ENCODE assay signal across 13 mouse cellular contexts in genomic region chrX:13705051-13705450, GRCm38 (mm10). TPM values are rescaled to one million over a fixed set of nuclear protein-coding genes. Genes with fewer than 3 reads are reported as not detected.
A peak's percentile ranks its signal among the peaks of the same experiment; 100 is the strongest.
DNase-seq lines count a peak whose midpoint lies in the region; ATAC-seq lines count a peak whose summit lies in the region.
"Had no signal": no experiment of that assay in that cellular context is flagged by ENCODE, and none has a peak within 500 bp of the region (broad histone marks: within the 10 kb centered on the region; RNA-seq: fewer than 3 reads in every experiment).

No protein-coding gene starts in this region.

- no peak overlapping the region for H3K4me3 ChIP-seq in heart, embryonic 11.5 days (ENCODE audit: low read depth, low read length)
- no peak overlapping the region for H3K4me3 ChIP-seq in forebrain, embryonic 16.5 days (replicated peaks; ENCODE audit: low read length)
- H3K4me3 ChIP-seq: forebrain, embryonic 15.5 days; hindbrain, embryonic 13.5 days; neural tube, embryonic 15.5 days had no signal

- no peak overlapping the region for H3K9ac ChIP-seq in heart, embryonic 11.5 days (ENCODE audit: low read depth, low read length)
- H3K9ac ChIP-seq in forebrain, embryonic 16.5 days (replicated peaks; ENCODE audit: low read depth, low read length): no peak overlapping the region
- H3K9ac ChIP-seq: forebrain, embryonic 15.5 days; hindbrain, embryonic 13.5 days; neural tube, embryonic 15.5 days had no signal

- 52% methylated on average over 2 of the region's 2 CpGs for WGBS in heart, embryonic 11.5 days (ENCODE audit: insufficient replicate concordance)
- 45% methylated on average over 2 of the region's 2 CpGs for WGBS in forebrain, embryonic 16.5 days

- H3K4me2 ChIP-seq in heart, embryonic 11.5 days: no peak overlapping the region
- no peak overlapping the region for H3K4me2 ChIP-seq in forebrain, embryonic 16.5 days (ENCODE audit: low read length)
- H3K4me2 ChIP-seq: forebrain, embryonic 15.5 days; hindbrain, embryonic 13.5 days; neural tube, embryonic 15.5 days had no signal

- no peaks in the 10 kb centered on the region for H3K27me3 ChIP-seq in heart, embryonic 11.5 days (ENCODE audit: control insufficient read depth, insufficient read depth, low read length)
- H3K27me3 ChIP-seq in forebrain, embryonic 16.5 days (replicated peaks; ENCODE audit: control insufficient read depth, insufficient read depth, low read length): no peaks in the 10 kb centered on the region
- H3K27me3 ChIP-seq: forebrain, embryonic 15.5 days; hindbrain, embryonic 13.5 days; neural tube, embryonic 15.5 days had no signal

- no peak overlapping the region for H3K27ac ChIP-seq in heart, embryonic 11.5 days (ENCODE audit: low read depth, low read length)
- H3K27ac ChIP-seq in forebrain, embryonic 16.5 days (ENCODE audit: low read length): no peak overlapping the region
- H3K27ac ChIP-seq: forebrain, embryonic 15.5 days; hindbrain, embryonic 13.5 days; neural tube, embryonic 15.5 days had no signal

- peak; percentile 13 to 35 for DNase-seq in heart, adult 18-20 months
- peak; percentile 41 for DNase-seq in testis, postnatal 10 days (ENCODE audit: low spot score)
- DNase-seq in testis, postnatal 14 days (ENCODE audit: low spot score): no peak
- peak; percentile 26 to 31 for DNase-seq in gastrocnemius, postnatal 4 days (ENCODE audit: low spot score in 2 of 2)
- peak; percentile 14 to 20 for DNase-seq in urinary bladder, postnatal 36 days (ENCODE audit: low spot score in 2 of 2)

- no peaks in the 10 kb centered on the region for H3K4me1 ChIP-seq in heart, embryonic 11.5 days (ENCODE audit: control insufficient read depth, insufficient read depth, low read length)
- H3K4me1 ChIP-seq in forebrain, embryonic 16.5 days (replicated peaks; ENCODE audit: control insufficient read depth, insufficient read depth, low read length): 0 out of 2 replicates have a peak, but pooled peaks cover 2% of the 10 kb centered on the region
- H3K4me1 ChIP-seq: forebrain, embryonic 15.5 days; hindbrain, embryonic 13.5 days; neural tube, embryonic 15.5 days had no signal

- no peaks in the 10 kb centered on the region for H3K36me3 ChIP-seq in heart, embryonic 11.5 days (ENCODE audit: control insufficient read depth, insufficient read depth, low read length)
- no peaks in the 10 kb centered on the region for H3K36me3 ChIP-seq in forebrain, embryonic 16.5 days (ENCODE audit: control insufficient read depth, insufficient read depth)
- H3K36me3 ChIP-seq: forebrain, embryonic 15.5 days; G1E; hindbrain, embryonic 13.5 days; neural tube, embryonic 15.5 days had no signal

- no peaks in the 10 kb centered on the region for H3K9me3 ChIP-seq in heart, embryonic 11.5 days (replicated peaks; ENCODE audit: control insufficient read depth, low read length)
- no peaks in the 10 kb centered on the region for H3K9me3 ChIP-seq in forebrain, embryonic 16.5 days (ENCODE audit: control insufficient read depth, low read length)
- H3K9me3 ChIP-seq: forebrain, embryonic 15.5 days; G1E; hindbrain, embryonic 13.5 days; neural tube, embryonic 15.5 days had no signal

- ATAC-seq in heart, embryonic 11.5 days (replicated peaks; ENCODE audit: insufficient number of reproducible peaks, low FRiP score, low TSS enrichment): no peak
- ATAC-seq in granulocyte monocyte progenitor cell, adult 5-6 weeks (replicated peaks; ENCODE audit: poor library complexity, severe bottlenecking): no peak
- no peak for ATAC-seq in forebrain, embryonic 16.5 days
- ATAC-seq: forebrain, embryonic 15.5 days had no signal

RNA-seq across cellular contexts. Expression of gene Gpr82, which starts 43.9 kb away (rescaled TPM):
- total RNA-seq in heart, adult 18-20 months (2021): not detected
- 0.06 and 0.34 TPM in 2 replicates for polyA plus RNA-seq in heart, embryonic 11.5 days (2014; fragmentation: Nextera tagmentation; extraction: Ambion mirVana)
- total RNA-seq in gastrocnemius, postnatal 4 days (2021): not detected
- total RNA-seq in granulocyte monocyte progenitor cell, adult 5-6 weeks (2014; fragmentation: Nextera tagmentation): not detected in 2 replicates
- total RNA-seq in granulocyte monocyte progenitor cell, adult 5-6 weeks (2017): not detected in 2 replicates
- polyA plus RNA-seq in forebrain, embryonic 16.5 days (2015; fragmentation: Nextera tagmentation; extraction: Ambion mirVana): 0.35 and 0.61 TPM in 2 replicates
- total RNA-seq: layer of hippocampus, postnatal 14 days had no signal
- polyA plus RNA-seq: G1E had no signal
